Mouse (Mus musculus) neutrophil, adult 59 days (primary cell): ENCODE data around the gene Ptpn14. TPM values are rescaled to one million over a fixed set of nuclear protein-coding genes. Genes with fewer than 3 reads are reported as not detected.

Experiments
- total RNA-seq, 2 experiments: library from RNA; stranded (reverse); gene quantifications; 1 replicate in 1 of 2; 2 replicates in 1 of 2; pipeline ENCODE4 v1.2.4; 2023

Gene Ptpn14
- under 1 TPM; 0.02 to 0.44 TPM for total RNA-seq

DNA sequence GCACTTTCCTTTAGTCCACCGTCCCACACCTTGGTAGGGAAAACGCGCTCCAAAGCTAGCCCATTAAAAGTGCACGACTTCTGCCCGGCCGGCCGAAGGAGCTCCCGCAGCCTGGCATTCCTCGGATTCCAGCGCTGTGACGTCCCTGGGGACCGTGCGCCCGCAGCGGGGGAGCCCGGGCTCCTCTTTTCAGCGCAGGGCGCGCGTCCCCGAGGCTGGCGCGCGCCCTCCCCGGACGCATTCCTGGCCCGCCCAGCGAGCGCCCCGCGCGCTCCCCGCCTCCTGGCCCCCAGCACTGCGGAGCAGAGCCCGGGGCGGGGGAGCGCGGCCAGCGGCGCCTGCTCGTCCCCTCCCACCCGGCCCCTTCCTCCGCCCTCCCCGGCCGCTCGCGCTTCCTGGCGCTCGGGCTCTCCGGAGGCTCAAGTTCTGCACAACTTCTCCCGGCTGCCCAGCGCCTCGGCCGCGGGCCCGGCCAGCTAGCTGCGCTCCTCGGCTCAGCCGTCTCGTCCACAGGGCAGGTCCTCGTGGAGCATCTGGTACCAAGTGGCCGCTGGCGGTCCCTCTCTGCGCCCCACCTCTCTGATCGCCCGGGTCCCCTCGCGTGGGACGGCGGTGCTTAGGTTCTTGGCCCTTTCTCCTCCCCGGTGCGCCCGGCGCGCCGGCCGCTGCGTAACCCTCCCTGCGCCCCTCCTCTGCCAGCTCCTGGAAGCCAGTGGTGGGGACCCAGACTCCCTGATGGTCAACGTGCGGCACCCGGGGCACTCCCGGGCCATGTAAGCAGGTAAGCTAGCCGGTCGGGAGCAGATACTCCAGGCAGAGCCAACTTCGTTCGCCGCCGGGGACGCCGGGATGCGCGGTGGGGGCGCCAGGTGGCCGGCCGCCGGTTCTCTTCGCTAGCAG lies at the start of gene Ptpn14:
Gene Ptpn14, plus strand, starts transcription at position 385 of the 900 bp plus-strand sequence.

DNA sequence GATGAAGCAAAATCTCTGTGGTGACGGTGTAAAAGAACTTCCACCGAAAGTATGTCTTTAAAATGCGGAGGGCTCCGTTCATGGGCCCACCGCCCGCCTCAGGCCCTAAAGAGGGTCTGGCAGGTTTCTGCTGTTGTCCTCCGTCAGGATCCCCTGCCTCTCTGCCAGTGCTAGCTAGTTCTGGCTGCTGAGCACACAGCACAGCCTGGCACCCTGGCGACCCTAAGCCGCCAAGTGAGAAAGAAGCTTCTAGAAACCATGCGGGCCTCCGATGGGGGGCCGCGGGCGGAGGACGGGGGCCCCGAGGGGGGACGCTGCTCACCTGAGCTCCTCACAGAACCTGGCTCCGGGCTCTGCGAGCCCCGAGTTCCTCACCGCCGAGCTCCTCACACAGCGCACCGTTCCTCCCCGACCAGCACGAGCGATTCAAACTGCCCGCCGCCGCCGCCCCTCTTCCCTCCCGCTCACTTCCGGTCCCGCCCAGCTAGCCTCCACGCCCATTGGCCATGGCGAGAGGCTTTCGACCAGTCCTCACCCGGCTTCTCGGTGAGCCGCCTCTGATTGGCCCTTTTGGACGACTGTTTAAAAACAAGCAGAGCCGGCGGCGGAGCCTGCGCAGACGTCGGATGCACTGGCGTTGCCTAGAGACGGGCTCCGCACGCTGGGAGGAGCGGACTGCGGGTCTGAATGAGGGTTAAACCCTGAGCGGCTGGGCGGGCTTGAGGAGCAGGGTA lies 40.2 kb upstream of the Ptpn14 start, which contains the start of gene Cenpf:
Gene Cenpf, minus strand, starts transcription at position 433 of the 734 bp plus-strand sequence.

DNA sequence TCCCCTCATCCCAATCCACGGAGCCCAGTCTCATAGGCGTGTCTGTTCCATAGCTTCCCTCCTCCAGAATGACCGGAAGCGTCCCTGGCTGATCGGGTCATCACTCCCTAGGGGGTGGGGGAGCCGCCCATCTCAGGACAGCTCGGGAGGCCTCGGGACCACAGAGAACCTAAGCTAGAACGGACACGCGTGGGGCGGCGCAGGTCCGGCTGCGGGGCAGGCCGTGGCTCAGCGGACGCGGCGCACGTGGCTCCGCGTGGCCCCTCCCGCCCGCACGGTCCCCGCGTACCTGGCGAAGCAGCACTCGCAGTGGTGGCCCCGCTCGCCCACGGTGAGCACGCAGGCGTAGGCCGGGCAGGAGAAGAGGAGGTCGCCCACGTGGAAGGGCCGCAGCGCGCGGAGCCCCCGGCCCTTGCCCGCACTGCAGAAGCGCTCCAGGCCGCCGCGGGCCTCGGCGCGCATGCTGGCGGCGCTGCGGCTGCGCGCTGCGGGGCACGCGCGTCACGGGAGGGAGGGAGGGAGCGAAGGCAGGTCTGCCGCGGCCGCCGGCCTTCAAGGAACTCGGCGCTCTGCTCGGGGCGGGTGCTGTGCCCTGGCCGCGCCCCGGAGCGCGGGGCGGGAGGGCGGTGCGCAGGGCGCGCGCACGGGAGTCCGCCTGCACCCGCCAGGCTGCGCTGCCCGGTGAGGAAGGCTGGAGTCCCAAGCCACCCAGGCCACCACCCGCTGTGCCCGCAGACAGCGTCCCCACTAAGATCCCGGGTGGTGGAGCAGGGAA lies 193.9 kb downstream of the Ptpn14 start, which contains the start of gene Smyd2:
Gene Smyd2, minus strand, starts transcription at position 546 of the 775 bp plus-strand sequence.

Other genes starting within 250 kb of the Ptpn14 start
- 10 to 100 TPM; 28.5 to 35.9 TPM for gene Cenpf, start 40.2 kb upstream of the Ptpn14 start, total RNA-seq
- 1 to 10 TPM; 6.9 to 7.3 TPM for gene Smyd2, start 194.1 kb downstream of the Ptpn14 start, total RNA-seq